Mouse (Mus musculus) layer of hippocampus, adult 9-10 months (tissue): ENCODE results near the gene Dnal4.
"Not testable (repeated sequence)": the region's sequence is repeated elsewhere in the genome, so short reads cannot be mapped to it uniquely, and the experiment has no call there.

Source experiments
- DNase-seq: peaks from one replicate; pipeline ENCODE4 v3.0.0; 2022; ENCODE audit warnings: low spot score

Gene Dnal4

GRCm38 (mm10) chr15:79777749-79778148 lies at the start of gene Dnal4:
TSS of gene Dnal4 (minus strand) at chr15:79777849.
- DNase-seq, result no peak

DNA sequence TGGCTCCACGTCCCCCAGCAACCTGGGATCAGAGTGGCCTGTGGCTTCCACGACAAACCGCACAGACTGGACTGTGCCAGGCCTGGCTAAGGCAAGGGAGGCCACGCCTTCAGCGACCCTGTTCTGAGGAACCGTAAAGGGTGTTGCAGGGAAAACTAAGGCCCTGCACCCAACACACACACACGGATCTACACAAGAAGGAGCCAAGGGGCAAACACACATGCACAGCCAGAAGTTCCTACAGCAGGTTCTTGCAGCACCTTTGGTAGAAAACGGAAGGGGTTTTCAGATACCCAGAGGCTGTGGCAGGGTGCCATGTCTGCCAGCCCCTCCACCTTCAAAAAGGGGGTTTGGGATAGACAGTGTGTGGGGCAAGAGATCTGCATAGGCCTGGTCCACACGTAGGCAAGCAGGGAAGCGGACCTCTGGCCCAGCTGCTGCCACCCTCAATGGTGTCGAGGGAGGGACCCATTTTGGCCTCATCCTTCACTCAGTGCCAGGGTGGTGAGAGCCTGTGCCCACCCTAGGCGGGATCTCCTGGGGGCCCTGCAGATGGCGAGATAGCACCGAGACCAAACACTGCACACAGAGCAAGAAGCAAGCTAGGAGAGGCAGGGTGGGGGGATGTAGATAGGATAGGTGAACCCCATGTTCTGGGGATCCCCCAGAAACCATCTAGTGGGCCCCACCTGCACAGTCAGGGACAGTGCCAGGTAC lies 49.6 kb upstream of the Dnal4 start:
- DNase-seq, result no peak

DNA sequence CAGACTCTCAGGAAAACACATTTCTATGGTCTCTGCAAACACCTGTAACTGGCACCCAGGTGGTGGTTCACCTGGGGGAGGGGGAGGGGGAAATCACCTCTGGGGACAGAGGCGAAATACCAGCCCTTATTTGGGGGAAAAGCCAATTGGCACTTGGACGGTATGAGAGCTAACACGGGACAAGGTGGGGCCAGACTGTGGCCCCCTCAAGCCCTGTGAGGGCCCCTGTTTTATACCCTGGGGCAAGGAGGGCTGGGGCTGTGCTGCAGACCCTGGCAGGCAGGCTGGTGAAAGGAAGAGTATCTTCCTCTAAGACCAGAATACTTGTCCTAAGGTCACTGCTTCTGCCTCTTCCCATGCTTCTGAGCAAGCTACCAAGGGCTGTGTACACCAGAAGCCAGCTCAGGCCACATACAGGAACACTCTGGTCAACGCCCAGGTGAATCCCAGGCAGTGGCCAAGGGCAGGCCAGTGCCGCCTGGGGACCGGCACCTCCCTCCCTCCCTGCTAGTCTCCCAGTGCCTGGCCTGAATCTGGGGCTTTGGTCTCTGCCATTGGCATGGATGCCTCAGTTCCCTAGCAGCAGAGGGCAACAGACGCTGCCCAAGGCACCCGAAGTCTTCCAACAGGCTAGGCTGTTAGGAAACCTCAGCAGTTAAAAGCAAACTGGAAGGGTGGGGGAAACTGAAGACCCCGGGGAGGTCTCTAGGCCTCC lies 48.7 kb upstream of the Dnal4 start:
- no peak for DNase-seq

- DNase-seq, result no peak
Observed at GRCm38 (mm10) chr15:79825146-79825825, 47.6 kb upstream of the Dnal4 start.

- DNase-seq, result no peak
Observed at GRCm38 (mm10) chr15:79823588-79824280, 46.1 kb upstream of the Dnal4 start.

GRCm38 (mm10) chr15:79822265-79823199 lies 44.9 kb upstream of the Dnal4 start:
- no peak for DNase-seq

DNA sequence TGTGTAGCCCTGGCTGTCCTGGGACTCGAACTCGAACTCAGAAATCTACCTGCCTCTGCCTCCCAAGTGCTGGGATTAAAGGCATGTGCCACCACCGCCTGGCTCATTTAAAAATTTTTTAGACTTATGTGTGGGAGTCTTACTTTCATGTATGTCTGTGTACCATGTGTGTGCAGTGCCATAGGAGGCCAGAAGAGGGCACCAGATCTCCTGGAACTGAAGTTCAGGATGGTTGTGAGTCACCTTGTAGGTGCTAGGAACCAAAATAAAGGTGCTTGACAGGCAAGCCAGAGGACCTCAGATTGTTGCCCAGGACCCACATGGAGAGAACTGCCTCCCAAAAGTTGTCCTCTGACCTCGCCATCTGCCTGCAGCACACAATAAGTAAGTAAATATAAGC lies 40.7 kb upstream of the Dnal4 start:
- no peak for DNase-seq

GRCm38 (mm10) chr15:79813666-79814258 lies 36.1 kb upstream of the Dnal4 start:
- no peak for DNase-seq

DNA sequence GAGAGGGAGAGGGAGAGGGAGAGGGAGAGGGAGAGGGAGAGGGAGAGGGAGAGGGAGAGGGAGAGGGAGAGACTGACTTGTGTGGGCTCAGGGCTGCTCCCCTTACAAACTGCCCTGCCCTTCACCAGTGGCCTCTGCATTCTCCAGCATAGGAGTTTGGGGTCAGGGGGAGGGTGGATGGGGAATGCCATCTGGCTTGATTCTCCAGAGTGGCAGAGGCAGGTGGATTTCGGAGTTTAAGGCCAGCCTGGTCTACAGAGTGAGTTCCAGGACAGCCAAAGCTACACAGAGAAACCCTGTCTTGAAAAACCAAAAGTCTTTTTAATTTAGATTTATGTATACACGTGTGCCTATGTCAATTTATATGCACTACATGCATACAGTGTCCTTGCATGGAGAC lies 35.2 kb upstream of the Dnal4 start:
- DNase-seq, result not testable (repeated sequence)

DNA sequence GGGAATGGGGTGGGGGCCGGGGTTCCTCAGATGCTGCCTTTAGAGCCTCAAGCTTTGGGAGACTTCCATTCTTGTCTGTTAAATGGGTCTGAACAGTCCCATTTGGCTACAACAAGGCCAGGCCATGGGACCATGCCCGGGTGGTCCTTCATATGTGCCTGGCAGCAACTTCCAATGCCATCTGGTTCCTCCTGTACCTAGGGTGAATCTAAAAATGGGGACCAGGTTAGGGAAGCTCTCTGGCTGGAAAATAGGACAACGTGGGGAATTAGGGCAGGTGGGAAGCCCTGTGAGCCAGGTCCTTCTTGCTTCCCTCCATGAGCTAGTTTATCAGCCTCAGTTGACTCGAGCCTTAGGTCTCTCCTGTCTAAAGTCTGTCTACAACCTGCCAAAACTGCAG lies 33.3 kb upstream of the Dnal4 start:
- DNase-seq, result no peak

DNA sequence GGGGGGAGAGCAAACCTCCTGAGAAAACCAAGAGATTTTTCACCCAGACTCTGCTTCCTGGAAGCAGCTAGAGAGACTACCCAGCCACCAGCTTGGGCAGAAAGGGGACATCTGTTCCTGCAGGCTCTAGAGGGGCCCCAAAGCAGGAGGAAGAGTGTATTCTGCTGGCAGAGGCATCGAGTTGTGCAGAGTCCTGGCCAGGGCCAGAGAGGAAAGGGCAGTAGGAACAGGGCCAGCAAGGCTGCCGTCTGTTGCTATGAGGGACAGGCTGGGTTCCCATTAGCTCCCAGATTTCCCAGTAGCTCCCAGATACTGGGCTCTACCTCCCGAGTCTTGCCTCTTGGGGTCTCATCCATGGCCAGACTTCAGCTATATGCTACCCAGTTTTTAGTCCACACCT lies 32.4 kb upstream of the Dnal4 start:
- no peak for DNase-seq

DNA sequence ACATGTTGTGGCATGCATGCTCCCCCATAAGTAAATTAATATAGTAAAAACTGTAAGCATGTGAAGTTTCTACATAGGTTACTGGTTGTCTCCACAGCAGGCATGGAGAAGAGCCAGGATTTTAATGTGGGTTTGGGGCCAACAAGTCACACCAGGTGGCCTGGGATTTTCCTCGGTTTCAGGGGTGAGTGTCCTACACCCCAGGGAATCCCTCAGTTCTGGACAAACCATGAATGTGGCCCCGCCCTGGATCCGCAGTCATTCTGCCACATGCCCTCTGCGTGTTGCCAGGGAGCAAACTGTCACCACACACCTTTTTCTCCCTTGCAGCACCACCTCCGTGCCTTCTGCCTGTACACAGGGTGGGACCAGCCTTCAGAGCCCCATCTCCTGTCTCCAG lies 31.0 kb upstream of the Dnal4 start:
- DNase-seq, result no peak

DNA sequence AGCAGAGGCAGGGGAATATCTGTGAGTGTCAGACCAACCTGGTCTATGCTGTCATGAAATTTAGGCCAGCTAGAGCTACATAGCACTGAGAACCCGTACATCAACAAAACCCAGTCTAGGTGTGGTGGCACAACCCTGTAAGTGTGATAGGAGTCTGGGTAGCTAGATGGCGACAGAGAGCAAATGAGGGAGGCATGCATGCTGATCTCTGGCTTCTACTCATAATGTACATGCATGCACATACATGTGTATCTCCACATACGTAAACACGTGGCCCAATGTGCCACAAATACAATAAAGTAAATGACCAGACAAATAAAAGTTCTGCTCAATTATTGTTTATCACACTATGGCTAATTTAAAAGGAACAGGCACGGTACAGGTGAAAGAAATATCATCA lies 30.5 kb upstream of the Dnal4 start:
- DNase-seq, result no peak

DNA sequence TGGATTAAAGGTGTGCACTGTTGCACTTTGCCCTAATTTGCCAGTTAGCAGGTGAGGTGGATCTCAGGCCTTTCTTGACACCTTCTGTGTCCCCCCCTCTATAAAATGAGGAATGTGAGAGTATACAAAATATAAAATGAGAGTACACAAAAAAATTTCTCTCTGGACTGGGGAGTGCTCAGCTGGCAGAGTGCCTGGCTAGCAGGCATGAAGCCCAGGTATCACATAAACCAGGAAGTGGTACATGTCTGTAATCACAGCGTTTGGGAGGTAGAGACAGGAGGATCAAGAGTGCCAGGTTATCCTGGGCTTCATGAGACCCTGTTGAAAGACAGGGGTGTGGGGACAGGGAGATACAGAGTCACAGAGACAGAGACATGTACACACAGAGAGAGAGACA lies 29.4 kb upstream of the Dnal4 start:
- DNase-seq, result no peak

- no peak for DNase-seq
Observed at GRCm38 (mm10) chr15:79805246-79805645, 27.6 kb upstream of the Dnal4 start.

GRCm38 (mm10) chr15:79804352-79805071 lies 26.9 kb upstream of the Dnal4 start, which contains the start of gene Nptxr:
TSS of gene Nptxr (minus strand) at chr15:79804766.
- DNase-seq, result no peak

- no peak for DNase-seq
Observed at GRCm38 (mm10) chr15:79803533-79804351, 26.1 kb upstream of the Dnal4 start.

DNA sequence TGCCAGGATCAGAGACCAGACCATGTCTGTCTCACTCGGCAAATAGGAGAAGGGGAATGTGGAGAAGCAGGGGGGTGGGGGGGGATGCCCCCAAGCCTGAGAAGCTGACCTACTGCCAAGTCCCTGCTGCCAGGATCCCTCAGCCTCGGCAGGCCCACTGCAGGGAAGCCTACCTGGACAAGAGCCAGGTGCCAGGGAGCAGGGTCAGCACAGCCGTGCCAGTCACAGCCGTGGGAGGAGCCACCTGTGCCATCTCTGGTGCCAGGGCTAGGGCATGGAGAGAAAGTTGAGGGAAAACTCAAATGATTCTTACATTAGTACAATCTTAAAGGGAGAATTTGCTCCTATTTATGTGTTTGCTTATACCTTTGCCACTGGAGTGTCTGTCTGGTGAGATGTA lies 24.7 kb upstream of the Dnal4 start:
- DNase-seq, result no peak

DNA sequence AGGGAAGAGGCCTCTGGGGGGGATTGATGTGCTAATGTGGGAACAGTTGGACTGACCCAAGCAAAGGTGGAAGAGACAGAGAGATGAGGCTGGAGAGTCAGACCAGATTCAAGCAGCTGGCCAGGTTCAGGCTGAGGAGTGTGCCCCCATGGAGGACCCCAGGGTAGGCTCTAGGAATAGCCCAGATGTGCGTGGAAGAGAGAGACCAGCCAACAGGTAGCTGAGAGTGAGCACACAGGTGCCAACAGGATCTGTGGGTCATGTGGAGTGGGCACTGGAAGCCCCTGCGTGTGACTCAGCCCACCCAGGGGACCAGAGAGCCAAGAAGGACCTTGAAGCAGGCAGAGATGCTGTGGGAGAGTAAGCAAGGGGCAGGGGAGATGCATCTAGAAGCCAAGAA lies 24.0 kb upstream of the Dnal4 start:
- no peak for DNase-seq
